Mouse (Mus musculus) gastrocnemius, postnatal 14 days (tissue): ENCODE measurements at regions not wholly inside any gene's neighbourhood (a gene's known extent, or its start where the extent isn't known, plus 50 kb on each side); places are given as distances from the start of the nearest gene placed in this dataset.
"Not testable (repeated sequence)": the region's sequence is repeated elsewhere in the genome, so short reads cannot be mapped to it uniquely, and the experiment has no call there.

Experiments used
- DNase-seq: peaks from one replicate; pipeline ENCODE4 v3.0.0; 2021; ENCODE audit warnings: mixed read lengths
- intact Hi-C: fragments of 180-260 bp; cut with DNase I; formaldehyde crosslinking; loops from one replicate; pipeline ENCODE4 v1.15.1; 2025; ENCODE audit warnings: low total_unique reads

DNA sequence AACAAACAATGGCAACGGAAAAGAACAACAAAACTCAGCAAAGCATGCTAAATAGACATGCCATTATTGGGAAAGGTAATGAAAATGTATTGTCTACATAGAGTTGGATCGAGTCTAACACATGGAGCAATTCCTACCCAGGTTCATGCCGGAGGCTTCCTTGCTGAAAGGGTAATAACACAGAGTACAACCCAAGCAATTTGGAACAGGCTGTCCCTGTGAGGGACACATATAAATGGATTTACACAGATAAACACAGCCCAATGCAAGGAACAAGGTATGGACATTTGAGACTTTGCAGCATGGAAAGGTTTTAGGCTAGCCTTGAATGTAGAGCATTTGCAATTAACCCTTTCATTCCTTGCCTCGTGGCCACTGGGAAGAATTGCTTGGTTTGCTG is 158.6 kb upstream of the Gm11146 start:
- intact Hi-C loops = no loop called here
- DNase-seq = no peak

DNA sequence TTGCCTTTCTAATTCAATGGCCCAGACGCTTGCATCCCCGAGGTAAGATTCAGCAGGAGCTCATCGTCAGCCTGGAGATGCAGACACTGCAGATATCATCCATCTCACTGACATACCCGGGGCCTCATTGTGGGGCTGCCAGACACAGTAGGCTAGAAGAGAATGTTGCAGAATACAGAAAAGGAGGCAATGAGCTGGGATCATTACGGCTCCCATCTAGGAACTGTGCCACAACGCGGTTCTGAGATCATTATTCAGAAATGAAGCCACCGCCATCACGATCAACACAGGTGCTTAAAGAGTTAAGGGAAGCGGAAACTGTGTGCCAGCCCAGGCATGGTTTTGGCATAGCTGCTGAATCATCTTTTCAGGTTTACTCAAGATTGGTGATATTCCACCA is 158.1 kb upstream of the Gm11146 start:
- intact Hi-C loops = no loop called here

DNA sequence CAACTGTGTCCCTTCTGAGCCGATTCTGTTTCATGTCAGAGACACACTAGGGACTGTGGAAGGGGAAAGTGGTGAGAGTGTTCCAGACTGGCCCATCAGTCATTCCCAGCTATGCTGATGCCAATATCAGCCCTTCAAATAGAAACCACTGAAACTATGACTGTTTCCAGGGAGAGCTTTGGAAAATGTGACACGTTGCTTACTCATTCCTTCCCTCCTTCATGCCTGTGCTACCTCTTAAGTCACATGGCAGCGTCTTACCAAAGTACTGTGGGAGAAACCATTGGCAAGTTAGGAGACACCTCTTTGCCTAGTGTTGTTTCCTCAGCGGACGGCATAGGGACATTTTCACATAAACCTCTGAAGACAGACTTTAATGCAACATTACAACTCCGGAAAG is 153.0 kb upstream of the Gm11146 start:
- intact Hi-C loops = no loop called here
- no peak for DNase-seq

More for the DNA sequence above, 158.1 kb upstream of the Gm11146 start:
- no peak for DNase-seq

DNA sequence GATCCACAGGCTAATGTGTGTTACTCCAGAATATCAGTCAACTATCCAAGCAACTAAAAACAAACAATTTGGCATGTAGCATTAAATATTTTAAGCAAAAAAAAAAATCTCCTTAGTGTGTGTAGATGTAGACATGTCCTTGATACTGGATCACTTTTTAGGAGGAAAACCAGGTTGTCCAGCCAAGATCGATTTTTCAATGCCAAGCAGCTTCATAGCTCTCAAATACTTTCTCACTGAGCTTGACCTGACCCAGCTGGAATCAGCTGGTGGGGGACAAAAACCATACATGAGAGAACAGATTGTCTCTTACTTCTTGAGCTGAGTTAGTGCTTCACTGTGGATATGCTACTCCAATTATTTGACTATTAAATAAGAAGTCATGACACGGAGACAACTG is 147.6 kb upstream of the Gm11146 start:
- intact Hi-C loops = no loop called here
- DNase-seq = no peak

DNA sequence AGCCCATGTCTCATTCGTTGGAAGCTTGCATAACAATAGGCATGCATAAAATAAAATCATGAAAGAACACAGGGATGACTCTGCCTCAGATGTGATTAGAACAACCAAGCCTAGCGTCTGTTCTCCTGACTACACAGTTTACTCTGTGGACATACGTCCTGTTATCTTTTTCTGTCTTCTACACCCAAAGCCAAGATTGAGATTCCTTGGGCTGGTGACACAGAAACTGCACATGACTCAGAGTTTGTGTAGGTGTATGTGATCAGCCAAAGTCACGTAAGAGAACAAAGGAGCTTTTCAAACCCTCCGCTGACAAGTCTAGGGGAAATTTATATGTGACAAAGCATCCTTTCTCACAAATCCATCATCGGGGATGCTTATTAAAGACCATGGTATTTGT is 141.9 kb upstream of the Gm11146 start:
- no peak for DNase-seq
- intact Hi-C loops = no loop called here

DNA sequence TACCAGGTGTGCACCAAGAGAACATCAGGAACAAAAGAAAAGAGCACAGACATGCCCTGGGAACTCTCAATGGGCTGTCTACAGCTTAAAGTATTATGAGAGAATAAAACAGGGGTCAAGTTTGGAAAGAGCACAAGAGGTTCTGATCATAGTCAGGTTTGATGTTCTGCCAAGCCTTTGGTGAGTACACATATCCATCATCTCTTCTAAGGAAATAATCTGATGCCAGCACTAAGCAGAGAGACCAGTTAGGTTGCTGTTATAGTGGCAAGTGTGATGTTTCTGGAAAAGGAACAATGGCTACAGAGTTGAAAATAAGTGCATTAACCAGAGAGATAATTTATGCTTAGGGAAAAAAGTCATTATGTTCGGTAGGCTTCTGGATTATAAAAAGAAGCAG is 136.9 kb upstream of the Gm11146 start:
- intact Hi-C loops = no loop called here
- DNase-seq = no peak

DNA sequence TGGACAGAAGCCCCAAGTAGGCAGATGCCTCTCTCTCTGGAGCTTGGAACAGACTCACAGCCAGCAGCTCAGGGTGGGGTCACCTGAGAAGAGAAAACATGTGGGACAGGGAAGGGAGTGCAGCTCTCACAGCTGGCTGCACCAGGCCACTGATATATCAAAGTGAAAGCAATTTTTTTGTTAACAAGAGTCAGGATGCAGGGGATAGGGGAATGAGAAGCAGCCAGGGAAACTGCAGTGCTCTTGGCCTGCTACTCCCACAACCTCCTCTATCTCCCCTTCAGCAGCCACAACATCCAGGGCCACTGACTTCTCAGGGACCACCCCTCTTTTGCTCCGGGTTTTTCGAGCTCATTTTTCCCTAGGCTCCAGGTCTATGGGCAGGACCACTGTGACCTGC is 117.5 kb upstream of the Gm11146 start:
- intact Hi-C loops = no loop called here

DNA sequence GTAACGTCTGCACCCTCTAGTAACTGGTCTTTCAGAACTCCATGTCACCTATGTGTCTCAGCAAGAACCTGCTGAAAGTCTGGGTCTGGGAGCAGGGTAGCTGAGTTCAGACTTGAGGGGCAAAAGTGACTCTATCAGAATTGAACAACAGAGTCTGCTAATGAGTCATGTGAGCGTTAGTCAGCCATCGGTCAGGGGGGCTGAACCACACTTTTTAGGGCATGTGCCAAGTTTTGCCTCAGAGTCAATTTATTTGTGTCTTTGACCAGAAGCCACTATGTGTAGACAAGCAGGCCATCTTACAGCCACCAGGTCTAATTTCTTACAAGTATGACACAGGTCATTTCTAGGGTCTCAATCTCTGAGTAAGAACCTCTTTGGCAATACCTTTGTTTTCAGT is 115.9 kb upstream of the Gm11146 start:
- DNase-seq, intact Hi-C loops: not testable (repeated sequence)

More for the DNA sequence above, 117.5 kb upstream of the Gm11146 start:
- no peak for DNase-seq

DNA sequence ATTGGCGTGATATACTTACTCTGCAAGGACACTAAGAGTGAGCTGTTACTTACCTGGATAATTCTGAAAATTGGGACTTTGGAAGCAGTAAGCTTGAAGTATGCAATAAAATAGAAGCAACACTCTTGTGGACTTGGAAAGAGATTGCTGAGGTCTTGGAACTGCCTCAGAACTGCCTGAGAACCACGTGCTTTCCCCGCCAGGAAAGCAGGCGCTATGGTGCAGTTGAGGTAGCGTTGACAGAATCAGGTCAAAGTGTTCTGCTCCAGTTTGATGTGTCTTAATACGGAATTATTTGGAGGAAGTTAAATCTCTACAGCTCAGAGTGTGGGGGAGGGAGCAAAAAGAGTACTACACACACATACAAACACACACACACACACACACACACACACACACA is 102.8 kb upstream of the Gm11146 start:
- intact Hi-C loops = no loop called here
- no peak for DNase-seq

DNA sequence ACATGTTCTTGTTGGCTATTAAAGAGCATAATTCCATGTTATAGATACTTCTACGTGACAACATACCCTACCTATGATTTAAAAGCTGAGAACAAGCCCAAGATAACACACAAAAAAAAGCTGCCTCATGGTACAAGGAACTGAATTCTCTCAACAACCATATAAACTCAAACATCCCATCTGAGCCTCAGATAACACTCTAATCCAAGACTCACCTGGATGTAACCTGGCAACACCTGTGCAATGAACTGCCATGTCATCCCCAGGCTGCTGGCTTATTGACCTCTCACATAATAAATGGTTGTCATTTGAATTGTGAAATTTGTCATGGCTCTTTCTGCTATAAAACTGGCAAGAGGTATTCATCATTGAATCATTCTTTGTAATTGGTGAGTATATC is 93.5 kb upstream of the Gm11146 start:
- intact Hi-C loops = no loop called here
- DNase-seq = no peak

DNA sequence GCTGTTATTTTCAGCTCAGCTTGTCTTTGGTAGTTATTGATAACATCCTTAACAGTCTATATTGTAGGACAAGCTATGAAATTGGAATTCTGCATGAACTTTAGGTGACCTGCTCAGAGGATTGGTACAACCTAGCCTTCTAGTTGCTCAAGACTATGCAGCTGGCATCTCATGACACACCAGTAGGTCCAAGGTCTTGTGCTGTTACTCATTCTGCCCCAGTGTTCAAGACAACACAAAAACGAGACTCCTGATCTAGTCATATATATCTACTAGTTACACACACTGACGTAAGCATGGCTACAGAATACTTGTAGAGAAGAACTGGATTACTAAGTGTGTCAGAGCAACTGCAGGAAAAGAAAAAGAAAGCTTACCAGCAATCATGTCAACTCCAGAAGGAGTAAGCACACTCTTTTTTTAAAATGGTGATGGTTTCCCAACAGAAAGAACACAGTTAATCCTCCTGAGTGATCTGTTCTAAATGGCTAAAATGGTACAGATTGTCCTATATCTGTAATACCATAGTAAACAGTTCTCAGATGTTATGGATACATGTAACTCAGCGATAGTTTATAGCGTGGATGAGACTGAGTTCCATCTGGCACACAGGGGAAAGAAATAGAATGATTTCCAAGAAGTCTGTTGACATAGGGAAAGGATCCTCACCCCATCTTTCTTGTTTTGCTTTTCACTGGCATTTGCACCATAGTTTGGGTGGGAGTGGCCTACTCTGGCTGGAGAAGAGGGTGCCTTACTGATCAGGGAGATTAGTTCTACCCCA is 85.4 kb upstream of the Gm11146 start:
- intact Hi-C loops = no loop called here
- no peak for DNase-seq

DNA sequence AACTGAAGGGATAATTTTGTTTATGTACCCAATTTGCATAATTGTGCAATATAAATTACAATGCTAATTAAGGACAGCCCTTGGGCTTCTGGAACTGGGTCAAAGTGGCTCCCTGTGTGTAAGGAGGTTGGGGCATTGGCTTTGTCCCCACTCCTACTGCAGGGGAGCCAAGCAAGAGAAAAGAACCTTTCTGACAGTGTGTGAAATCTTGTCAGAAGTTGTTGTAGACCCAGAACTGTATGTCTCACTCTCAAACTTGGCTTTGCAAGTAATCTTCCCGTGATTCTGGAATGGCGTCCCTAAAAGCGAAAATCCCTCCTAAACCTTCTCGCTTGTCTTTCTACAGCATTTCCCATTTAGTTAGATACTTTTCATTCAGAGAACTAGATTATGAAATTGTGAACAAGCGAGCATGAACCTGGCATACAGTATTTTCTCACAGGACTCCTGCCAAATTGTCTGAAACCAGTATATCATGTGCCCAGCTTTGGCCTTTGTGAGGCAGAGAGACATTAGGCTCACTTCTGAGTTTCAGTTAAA is 83.8 kb upstream of the Gm11146 start:
- DNase-seq = no peak
- intact Hi-C loops = no loop called here

DNA sequence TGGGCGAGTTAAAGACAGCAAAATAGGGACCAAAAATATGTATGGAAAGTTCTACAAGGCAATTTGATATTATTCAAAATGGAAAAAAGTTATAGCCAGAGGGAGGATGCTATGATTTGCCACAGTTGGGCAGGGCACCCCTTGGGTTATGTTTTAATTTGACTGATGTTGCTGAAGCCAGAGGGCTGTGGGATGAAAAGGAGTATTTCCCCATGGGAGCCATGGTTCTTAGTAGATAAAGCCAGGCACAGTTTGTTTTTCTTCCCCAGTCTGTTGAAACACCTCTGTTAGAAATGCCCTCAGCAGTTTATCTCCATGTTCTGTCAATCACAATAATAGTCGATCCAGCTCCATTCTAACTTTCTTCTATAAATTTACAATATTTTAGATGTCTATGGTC is 82.6 kb upstream of the Gm11146 start:
- DNase-seq = no peak
- intact Hi-C loops = no loop called here

DNA sequence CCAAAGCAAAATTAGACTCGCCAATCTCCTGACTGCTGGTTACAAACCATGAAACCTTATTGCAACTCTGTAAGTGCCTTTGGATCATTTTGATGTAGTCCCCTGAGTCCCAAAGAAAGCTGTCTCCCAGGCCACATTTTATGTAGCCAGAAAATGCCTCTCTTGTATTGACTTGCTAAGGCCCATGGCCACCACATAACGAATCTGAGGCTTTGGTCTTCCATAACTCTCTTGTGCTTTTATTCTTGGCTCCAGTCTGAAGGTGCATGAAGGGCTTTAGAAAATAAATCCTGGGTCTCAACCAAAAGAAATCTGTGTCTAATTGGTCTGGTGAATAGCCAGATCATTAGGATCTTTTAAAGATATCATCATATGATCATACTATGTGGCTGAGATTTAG is 77.3 kb upstream of the Gm11146 start:
- DNase-seq = no peak
- intact Hi-C loops = no loop called here

DNA sequence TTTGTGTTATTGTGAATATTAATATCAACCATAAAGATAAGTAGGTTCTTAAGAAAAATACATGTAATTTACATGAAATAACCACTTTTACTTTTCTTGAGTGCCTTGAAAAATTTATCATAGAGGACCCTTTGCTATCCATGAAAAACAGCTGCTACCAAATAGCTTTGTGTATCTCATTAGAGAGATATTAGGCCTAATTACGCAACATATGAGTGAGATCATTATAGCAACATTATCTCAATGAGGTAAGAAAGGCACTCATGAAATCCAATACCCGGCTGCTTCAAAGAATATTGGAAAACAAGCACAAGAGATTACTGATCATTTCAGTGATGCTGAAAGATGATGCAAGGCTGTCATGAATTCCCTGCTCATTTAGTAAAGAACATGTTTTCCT is 74.9 kb upstream of the Gm11146 start:
- no peak for DNase-seq
- intact Hi-C loops = no loop called here

DNA sequence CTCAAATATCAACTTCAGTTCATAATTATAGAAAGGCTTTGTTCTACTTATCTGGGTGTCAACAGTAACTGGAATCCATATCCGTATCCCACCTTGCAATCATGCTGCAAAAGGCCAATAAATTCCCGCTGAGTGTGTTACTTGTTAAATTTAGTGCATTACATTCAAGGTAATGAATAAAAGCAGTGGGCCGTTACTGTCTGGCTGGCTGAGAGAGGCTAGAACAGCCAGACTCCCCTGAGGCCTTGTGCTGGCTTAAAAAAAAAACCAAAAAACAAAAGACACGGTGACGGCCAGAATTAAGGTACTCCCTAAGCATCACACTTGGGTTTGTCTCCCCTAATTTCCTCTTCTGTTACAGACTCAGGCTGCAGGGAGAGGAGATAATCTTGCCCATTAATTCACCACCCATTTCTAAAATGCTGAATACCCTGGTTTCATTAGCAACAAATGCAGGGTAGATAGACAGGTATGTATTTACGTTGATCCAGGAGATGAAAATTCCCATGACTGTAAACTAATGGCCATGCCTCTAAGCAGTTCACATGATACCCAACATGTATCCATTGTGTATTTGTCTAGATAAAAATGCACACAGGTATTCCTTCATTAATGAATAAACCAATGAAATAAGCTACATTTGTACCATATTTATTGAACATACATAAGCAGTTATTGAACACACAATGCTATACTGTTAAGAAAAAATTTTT is 74.1 kb upstream of the Gm11146 start:
- intact Hi-C loops = no loop called here
- DNase-seq = no peak

DNA sequence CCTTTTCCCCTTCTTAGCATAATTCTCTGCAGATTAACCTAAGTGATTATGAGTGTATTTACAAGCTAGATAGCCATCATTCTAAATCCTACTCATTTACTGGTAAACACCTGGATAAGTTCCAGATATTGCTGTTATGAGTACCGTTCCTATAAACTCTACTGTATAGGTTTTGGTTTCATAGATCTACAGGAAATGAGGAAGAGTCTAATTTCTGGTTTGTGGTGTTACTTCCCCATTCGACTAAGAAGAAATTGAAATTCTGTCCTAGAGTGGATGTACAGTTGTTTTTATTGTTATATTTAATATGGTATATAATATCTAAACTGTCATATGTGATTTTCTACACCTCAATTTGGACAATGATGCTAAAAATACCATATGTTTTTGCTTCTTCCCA is 69.4 kb upstream of the Gm11146 start:
- no peak for DNase-seq
- intact Hi-C loops = no loop called here

DNA sequence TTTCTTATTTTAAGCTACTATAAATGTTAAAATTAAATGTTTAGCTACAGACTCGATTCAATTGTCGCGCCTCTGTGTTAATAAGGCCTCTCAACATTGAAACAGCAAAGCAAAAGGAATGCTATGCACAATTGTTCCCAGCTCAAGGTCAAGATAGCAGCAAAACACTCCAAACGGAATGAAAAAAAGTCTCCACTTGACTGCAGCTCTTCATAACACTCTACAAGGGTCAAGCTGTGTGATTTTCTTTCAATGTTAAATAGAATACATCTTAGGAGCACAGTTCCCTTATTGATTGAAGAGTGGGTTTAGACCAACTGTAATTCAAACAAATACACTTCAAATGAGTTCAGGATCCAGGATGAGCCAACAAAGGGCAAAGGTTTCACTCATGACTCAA is 63.9 kb upstream of the Gm11146 start:
- DNase-seq = no peak
- intact Hi-C loops = no loop called here

DNA sequence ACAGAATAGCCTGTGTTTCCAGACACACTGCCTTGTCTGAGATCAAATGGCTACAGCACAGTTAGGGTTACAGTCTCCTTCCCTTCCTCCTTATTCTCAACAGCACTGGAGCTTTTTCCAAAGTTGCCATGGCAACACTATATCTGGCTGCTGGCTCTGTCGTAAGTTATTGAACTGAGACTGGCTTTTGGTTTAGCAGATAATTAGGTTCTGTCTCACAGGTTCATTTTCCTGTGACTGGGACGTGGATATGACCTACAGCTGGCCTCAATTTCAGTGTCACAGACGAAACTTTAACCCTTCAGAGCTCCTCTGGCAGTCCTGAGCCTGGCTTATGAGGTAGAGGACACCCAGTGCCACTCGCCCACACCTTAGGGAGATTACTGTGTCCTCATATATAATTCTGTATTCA is 60.2 kb upstream of the Gm11146 start:
- intact Hi-C loops = no loop called here
- DNase-seq = no peak

DNA sequence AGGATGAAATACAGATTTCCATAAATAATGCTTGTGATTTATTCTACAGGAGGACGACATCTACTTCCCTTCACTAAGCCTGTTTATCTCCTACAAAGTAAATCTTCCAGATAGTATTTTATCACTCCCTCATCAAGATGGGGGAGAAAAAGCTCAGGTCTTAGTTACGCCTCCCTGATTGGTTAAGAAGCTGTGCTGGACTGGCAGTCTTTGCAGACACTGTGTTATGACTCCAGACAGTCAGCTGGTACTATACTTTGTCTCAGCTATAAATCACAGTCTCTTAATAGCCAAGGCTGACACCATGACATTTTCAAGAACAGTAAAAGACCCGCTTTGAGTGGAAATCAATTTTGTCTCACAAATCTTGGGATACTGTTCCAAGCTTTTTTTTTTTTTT is 51.4 kb upstream of the Gm11146 start:
- no peak for DNase-seq
- intact Hi-C loops = no loop called here
